Mouse (Mus musculus) CH12F3 (cell line): ENCODE results near the gene Sap30bp.

Experiments
- in situ Hi-C: fragments of 300-500 bp; cut with MboI; formaldehyde crosslinking; loops from 2 replicates; pipeline ENCODE4 v1.14.3; 2020; ENCODE audit warnings: low sequenced_read_pairs

The Sap30bp gene

GRCm38 (mm10) chr11:115933108-115933746, at the start of gene Sap30bp, which contains the start of gene Recql5:
Sap30bp (plus strand) TSS chr11:115933282.
Recql5 (minus strand) TSS chr11:115933477.
- in situ Hi-C loops = no loop called here

GRCm38 (mm10) chr11:115884361-115884760, 48.7 kb upstream of the Sap30bp start:
- in situ Hi-C loops = no loop called here

- in situ Hi-C loops = no loop called here
These were observed 47.8 kb upstream of the Sap30bp start for GRCm38 (mm10) chr11:115885281-115885680.

- in situ Hi-C loops = no loop called here
These were observed 46.6 kb upstream of the Sap30bp start for GRCm38 (mm10) chr11:115886446-115886845.

- in situ Hi-C loops = no loop called here
These were observed 45.1 kb upstream of the Sap30bp start for GRCm38 (mm10) chr11:115888020-115888419.

- in situ Hi-C loops = no loop called here
These were observed 43.9 kb upstream of the Sap30bp start for GRCm38 (mm10) chr11:115889159-115889558.

- in situ Hi-C loops = no loop called here
These were observed 40.9 kb upstream of the Sap30bp start for GRCm38 (mm10) chr11:115892213-115892612.

GRCm38 (mm10) chr11:115893071-115893470, 40.0 kb upstream of the Sap30bp start:
- in situ Hi-C loops = no loop called here

GRCm38 (mm10) chr11:115894755-115895520, 38.1 kb upstream of the Sap30bp start:
- in situ Hi-C loops = no loop called here

- in situ Hi-C loops = no loop called here
These were observed 34.6 kb upstream of the Sap30bp start for GRCm38 (mm10) chr11:115898446-115898845.

- in situ Hi-C loops = no loop called here
These were observed 34.2 kb upstream of the Sap30bp start for GRCm38 (mm10) chr11:115898886-115899285.

- in situ Hi-C loops = no loop called here
These were observed 33.4 kb upstream of the Sap30bp start, which contains the start of gene Smim5 for GRCm38 (mm10) chr11:115899486-115900266. Smim5 (plus strand) TSS chr11:115899966.

GRCm38 (mm10) chr11:115900561-115901337, 32.3 kb upstream of the Sap30bp start:
- in situ Hi-C loops = no loop called here

- in situ Hi-C loops = no loop called here
These were observed 31.5 kb upstream of the Sap30bp start for GRCm38 (mm10) chr11:115901338-115902161.

GRCm38 (mm10) chr11:115902177-115902576, 30.9 kb upstream of the Sap30bp start:
- in situ Hi-C loops = no loop called here

- in situ Hi-C loops = no loop called here
These were observed 30.3 kb upstream of the Sap30bp start for GRCm38 (mm10) chr11:115902831-115903230.

GRCm38 (mm10) chr11:115903384-115904230, 29.5 kb upstream of the Sap30bp start:
- in situ Hi-C loops = no loop called here

- in situ Hi-C loops = no loop called here
These were observed 28.7 kb upstream of the Sap30bp start for GRCm38 (mm10) chr11:115904231-115904955.
